Mouse (Mus musculus): ENCODE results near the gene Stoml3.

Gene Stoml3

GRCm38 (mm10) chr3:53488353-53488752 is at the start of gene Stoml3:
Stoml3 (plus strand) TSS chr3:53488653.
- no peak for DNase-seq

- no peak for DNase-seq
These were observed 42.9 kb upstream of the Stoml3 start for GRCm38 (mm10) chr3:53445540-53445939.

GRCm38 (mm10) chr3:53446801-53447200 is 41.7 kb upstream of the Stoml3 start:
- no peak for DNase-seq

- peak in 1 of 2 experiments; percentile 53 for DNase-seq
These were observed 40.2 kb upstream of the Stoml3 start for GRCm38 (mm10) chr3:53448208-53448607.

- DNase-seq: no peak
These were observed 37.8 kb upstream of the Stoml3 start for GRCm38 (mm10) chr3:53450666-53451065.

GRCm38 (mm10) chr3:53452351-53452750 is 36.1 kb upstream of the Stoml3 start:
- DNase-seq: peak; percentile 18 to 51

- DNase-seq: no peak
These were observed 35.1 kb upstream of the Stoml3 start for GRCm38 (mm10) chr3:53453346-53453745.

- no peak for DNase-seq
These were observed 34.4 kb upstream of the Stoml3 start for GRCm38 (mm10) chr3:53454005-53454404.

- DNase-seq: no peak
These were observed 33.9 kb upstream of the Stoml3 start for GRCm38 (mm10) chr3:53454561-53454960.

- no peak for DNase-seq
These were observed 33.5 kb upstream of the Stoml3 start for GRCm38 (mm10) chr3:53454984-53455383.

GRCm38 (mm10) chr3:53457750-53458149 is 30.7 kb upstream of the Stoml3 start:
- no peak for DNase-seq

GRCm38 (mm10) chr3:53460106-53460505 is 28.3 kb upstream of the Stoml3 start:
- no peak for DNase-seq

GRCm38 (mm10) chr3:53462701-53463045 is 25.8 kb upstream of the Stoml3 start:
- no peak for DNase-seq

GRCm38 (mm10) chr3:53463046-53463764 is 25.2 kb upstream of the Stoml3 start, which contains the start of the genes Nhlrc3 and Proser1:
Nhlrc3 (minus strand) TSS chr3:53463332.
Proser1 (plus strand) TSS chr3:53463666.
- DNase-seq: peak; percentile 96 to 98

GRCm38 (mm10) chr3:53463765-53464114 is 24.7 kb upstream of the Stoml3 start:
- DNase-seq: no peak

- DNase-seq: no peak
These were observed 24.2 kb upstream of the Stoml3 start for GRCm38 (mm10) chr3:53464146-53464698.

- no peak for DNase-seq
These were observed 23.1 kb upstream of the Stoml3 start for GRCm38 (mm10) chr3:53465330-53465729.

- DNase-seq: no peak
These were observed 22.0 kb upstream of the Stoml3 start for GRCm38 (mm10) chr3:53466481-53466880.

GRCm38 (mm10) chr3:53467356-53467755 is 21.1 kb upstream of the Stoml3 start:
- DNase-seq: no peak

- no peak for DNase-seq
These were observed 18.8 kb upstream of the Stoml3 start for GRCm38 (mm10) chr3:53469650-53470049.

GRCm38 (mm10) chr3:53472061-53472460 is 16.4 kb upstream of the Stoml3 start:
- no peak for DNase-seq

GRCm38 (mm10) chr3:53474179-53474578 is 14.3 kb upstream of the Stoml3 start:
- no peak for DNase-seq

- peak; percentile 32 to 49 for DNase-seq
These were observed 12.6 kb upstream of the Stoml3 start for GRCm38 (mm10) chr3:53475889-53476288.

- peak in 1 of 2 experiments; percentile 28 for DNase-seq
These were observed 11.0 kb upstream of the Stoml3 start for GRCm38 (mm10) chr3:53477468-53477867.
